In the genomic region with DNA sequence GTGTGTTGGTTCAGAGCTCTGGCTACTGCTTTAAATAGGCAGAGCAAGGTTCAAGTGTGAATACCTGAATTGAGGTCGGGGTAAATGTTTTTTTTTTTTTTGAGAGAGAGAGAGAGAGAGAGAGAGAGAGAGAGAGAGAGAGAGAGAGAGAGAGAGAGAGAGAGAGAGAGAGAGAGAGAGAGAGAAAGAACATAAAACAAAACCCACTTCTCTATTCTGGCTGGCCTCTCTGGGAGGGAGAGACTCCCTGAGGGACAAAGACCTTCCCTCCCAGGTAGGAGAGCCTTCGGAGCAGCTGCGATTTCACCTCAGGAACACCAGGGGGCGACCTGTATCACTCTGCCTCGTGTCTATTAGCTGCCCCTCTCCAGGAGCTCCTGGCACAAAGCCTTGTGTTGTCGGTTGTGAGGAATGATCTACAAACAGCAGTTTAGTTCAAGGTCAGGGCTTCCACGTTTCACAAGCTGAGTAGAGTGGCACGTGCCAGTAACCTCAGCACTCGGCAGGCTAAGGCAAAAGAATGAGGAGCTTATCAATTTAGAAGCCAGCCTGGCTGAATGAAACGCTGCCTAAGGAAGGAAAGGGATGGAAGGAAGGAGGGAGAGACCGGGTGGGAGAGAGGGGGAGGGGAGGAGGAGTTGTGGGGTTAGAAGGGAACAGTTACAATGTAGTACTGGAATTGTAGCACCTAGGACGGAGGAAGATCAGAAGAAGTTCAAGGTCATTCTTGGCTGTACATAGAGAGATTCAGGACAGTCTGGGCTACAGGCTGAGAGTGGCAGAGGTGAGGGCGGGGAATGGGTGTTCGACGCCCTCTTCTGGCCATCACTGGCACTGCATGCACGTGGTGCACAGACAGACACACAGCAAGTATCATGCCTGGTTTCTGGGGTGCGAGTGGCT, we compare ENCODE assay signal across 8 mouse cellular contexts. TPM values are rescaled to one million over a fixed set of nuclear protein-coding genes. Genes with fewer than 3 reads are reported as not detected.
DNase-seq lines count a peak whose midpoint lies in the region; ATAC-seq and TF ChIP-seq lines count a peak whose summit lies in the region.

No protein-coding gene starts in this region.

- ATAC-seq in heart, embryonic 12.5 days (ENCODE audit: insufficient number of reproducible peaks, low FRiP score) = peak; percentile 71
- peak; percentile 77 for ATAC-seq in kidney, embryonic 16.5 days (ENCODE audit: low FRiP score, low TSS enrichment)
- peak; percentile 76 for ATAC-seq in liver, embryonic 11.5 days (replicated peaks; ENCODE audit: low FRiP score)

- WGBS in heart, embryonic 12.5 days = 11% methylated on average over 17 of the region's 17 CpGs
- WGBS in kidney, embryonic 16.5 days = 11% methylated on average over 17 of the region's 17 CpGs
- WGBS in liver, embryonic 11.5 days = 11% methylated on average over 17 of the region's 17 CpGs

- TF ChIP-seq CTCF in embryonic fibroblast, embryonic 13.5 days (IDR thresholded peaks at IDR 0.05; ENCODE audit: borderline replicate concordance, insufficient read depth, low read length) = peak; percentile 90

- H3K4me2 ChIP-seq in heart, embryonic 12.5 days = peak overlapping the region; percentile 56
- peak overlapping the region; percentile 36 for H3K4me2 ChIP-seq in kidney, embryonic 16.5 days (replicated peaks; ENCODE audit: low read depth, low read length)
- H3K4me2 ChIP-seq in liver, embryonic 11.5 days = peak overlapping the region; percentile 61

- peak overlapping the region; percentile 40; the same call in 1 of the 2 replicates for H3K9ac ChIP-seq in heart, embryonic 12.5 days
- H3K9ac ChIP-seq in kidney, embryonic 16.5 days (replicated peaks; ENCODE audit: low read length) = peak overlapping the region; percentile 52
- H3K9ac ChIP-seq in liver, embryonic 11.5 days (ENCODE audit: low read depth, low read length) = peak overlapping the region; percentile 52; the same call in 1 of the 2 replicates

- no peak overlapping the region for H3K4me3 ChIP-seq in embryonic fibroblast, embryonic 13.5 days (ENCODE audit: insufficient read depth, low read length)
- H3K4me3 ChIP-seq in heart, embryonic 12.5 days = peak overlapping the region; percentile 22
- H3K4me3 ChIP-seq in kidney, embryonic 16.5 days (ENCODE audit: low read length) = peak overlapping the region; percentile 4; the same call in 1 of the 2 replicates
- peak overlapping the region; percentile 15; the same call in 1 of the 2 replicates for H3K4me3 ChIP-seq in liver, embryonic 11.5 days (ENCODE audit: low read depth, low read length)

- H3K9me3 ChIP-seq in heart, embryonic 12.5 days (replicated peaks) = 0 out of 2 replicates have a peak, but pooled peaks cover 1% of the 10 kb centered on the region
- no peaks in the 10 kb centered on the region for H3K9me3 ChIP-seq in kidney, embryonic 16.5 days (ENCODE audit: low read length)
- no peaks in the 10 kb centered on the region for H3K9me3 ChIP-seq in liver, embryonic 11.5 days (ENCODE audit: control insufficient read depth, low read length)

- H3K27ac ChIP-seq in embryonic fibroblast, embryonic 13.5 days (ENCODE audit: insufficient read depth, low read length) = no peak overlapping the region
- H3K27ac ChIP-seq in heart, embryonic 12.5 days (ENCODE audit: poor library complexity, severe bottlenecking) = peak overlapping the region; percentile 76
- peak overlapping the region; percentile 44 for H3K27ac ChIP-seq in kidney, embryonic 16.5 days (ENCODE audit: low read length)
- H3K27ac ChIP-seq in liver, embryonic 11.5 days (ENCODE audit: low read depth, low read length) = 0 out of 2 replicates have a peak overlapping the region, but pooled peaks have one; percentile 13

- TF ChIP-seq POLR2A in embryonic fibroblast, embryonic 13.5 days (IDR thresholded peaks at IDR 0.05; ENCODE audit: low read depth, low read length) = no peak

- no peaks in the 10 kb centered on the region for H3K27me3 ChIP-seq in heart, embryonic 12.5 days (replicated peaks)
- H3K27me3 ChIP-seq in kidney, embryonic 16.5 days (ENCODE audit: insufficient read depth, low read length) = no peaks in the 10 kb centered on the region
- H3K27me3 ChIP-seq in liver, embryonic 11.5 days (replicated peaks; ENCODE audit: control insufficient read depth, insufficient read depth, low read length) = no peaks in the 10 kb centered on the region
- no peaks in the 10 kb centered on the region for H3K27me3 ChIP-seq in splenic B cell, adult 2 months (ENCODE audit: control insufficient read depth, insufficient read depth, low read length, poor library complexity, severe bottlenecking)

- peak; percentile 85 for DNase-seq in CD4-positive, CD25-positive, alpha-beta regulatory T cell, adult 2 months (ENCODE audit: low read depth, low spot score)
- peak; percentile 85 for DNase-seq in brain, adult 2 months (ENCODE audit: low read depth, low spot score)
- peak; percentile 78 for DNase-seq in liver, embryonic 11.5 days (ENCODE audit: low spot score)
- peak; percentile 84 for DNase-seq in naive thymus-derived CD4-positive, alpha-beta T cell, adult 2 months (ENCODE audit: low read depth)
- DNase-seq in splenic B cell, adult 2 months (ENCODE audit: low read depth, low spot score) = peak; percentile 81

- H3K4me1 ChIP-seq in embryonic fibroblast, embryonic 13.5 days (ENCODE audit: control insufficient read depth, insufficient read depth, low read length) = no peaks in the 10 kb centered on the region
- H3K4me1 ChIP-seq in heart, embryonic 12.5 days (replicated peaks) = peaks cover 28% of the 10 kb centered on the region
- no peaks in the 10 kb centered on the region for H3K4me1 ChIP-seq in kidney, embryonic 16.5 days (ENCODE audit: insufficient read depth, low read length)
- peaks cover 4% of the 10 kb centered on the region for H3K4me1 ChIP-seq in liver, embryonic 11.5 days (replicated peaks; ENCODE audit: control insufficient read depth, insufficient read depth, low read length)

- no peaks in the 10 kb centered on the region for H3K36me3 ChIP-seq in heart, embryonic 12.5 days
- no peaks in the 10 kb centered on the region for H3K36me3 ChIP-seq in kidney, embryonic 16.5 days (ENCODE audit: insufficient read depth, low read length)
- no peaks in the 10 kb centered on the region for H3K36me3 ChIP-seq in liver, embryonic 11.5 days (ENCODE audit: control insufficient read depth, insufficient read depth, low read length)
- no peaks in the 10 kb centered on the region for H3K36me3 ChIP-seq in splenic B cell, adult 2 months (ENCODE audit: control insufficient read depth, insufficient read depth, low read length, poor library complexity, severe bottlenecking)

RNA-seq across cellular contexts. Expression of a gene that starts 12.9 kb away (rescaled TPM):
- polyA plus RNA-seq in embryonic fibroblast, embryonic 13.5 days (2011; ENCODE audit: insufficient read length, low read depth, missing spikeins) = not detected in 2 replicates
- polyA plus RNA-seq in heart, embryonic 12.5 days (2016; fragmentation: Nextera tagmentation; extraction: Ambion mirVana) = 3.4 and 3.8 TPM in 2 replicates
- 0.91 and 1.6 TPM in 2 replicates for polyA plus RNA-seq in kidney, embryonic 16.5 days (2015; fragmentation: Nextera tagmentation; extraction: Ambion mirVana)
- polyA plus RNA-seq in liver, embryonic 11.5 days (2014; fragmentation: Nextera tagmentation; extraction: Ambion mirVana) = 0.45 and 0.49 TPM in 2 replicates

RNA-seq across cellular contexts. Expression of a gene that starts 19.7 kb away (rescaled TPM):
- polyA plus RNA-seq in embryonic fibroblast, embryonic 13.5 days (2011; ENCODE audit: insufficient read length, low read depth, missing spikeins) = 49.1 and 85.1 TPM in 2 replicates
- 8.5 and 10.1 TPM in 2 replicates for polyA plus RNA-seq in heart, embryonic 12.5 days (2016; fragmentation: Nextera tagmentation; extraction: Ambion mirVana)
- 1.8 and 1.9 TPM in 2 replicates for polyA plus RNA-seq in kidney, embryonic 16.5 days (2015; fragmentation: Nextera tagmentation; extraction: Ambion mirVana)
- 13.9 and 18.1 TPM in 2 replicates for polyA plus RNA-seq in liver, embryonic 11.5 days (2014; fragmentation: Nextera tagmentation; extraction: Ambion mirVana)

RNA-seq across cellular contexts. Expression of a gene that starts 31.0 kb away (rescaled TPM):
- 59.0 and 79.2 TPM in 2 replicates for polyA plus RNA-seq in embryonic fibroblast, embryonic 13.5 days (2011; ENCODE audit: insufficient read length, low read depth, missing spikeins)
- polyA plus RNA-seq in heart, embryonic 12.5 days (2016; fragmentation: Nextera tagmentation; extraction: Ambion mirVana) = 65.3 and 68.9 TPM in 2 replicates
- polyA plus RNA-seq in kidney, embryonic 16.5 days (2015; fragmentation: Nextera tagmentation; extraction: Ambion mirVana) = 93.4 and 96.6 TPM in 2 replicates
- polyA plus RNA-seq in liver, embryonic 11.5 days (2014; fragmentation: Nextera tagmentation; extraction: Ambion mirVana) = 104 and 105 TPM in 2 replicates

RNA-seq across cellular contexts. Expression of a gene that starts 34.4 kb away (rescaled TPM):
- polyA plus RNA-seq in embryonic fibroblast, embryonic 13.5 days (2011; ENCODE audit: insufficient read length, low read depth, missing spikeins) = 15.0 and 20.3 TPM in 2 replicates
- polyA plus RNA-seq in heart, embryonic 12.5 days (2016; fragmentation: Nextera tagmentation; extraction: Ambion mirVana) = 11.5 TPM in 2 replicates
- 8.9 and 10.0 TPM in 2 replicates for polyA plus RNA-seq in kidney, embryonic 16.5 days (2015; fragmentation: Nextera tagmentation; extraction: Ambion mirVana)
- 8.5 and 9.8 TPM in 2 replicates for polyA plus RNA-seq in liver, embryonic 11.5 days (2014; fragmentation: Nextera tagmentation; extraction: Ambion mirVana)

RNA-seq across cellular contexts. Expression of a gene that starts 51.3 kb away (rescaled TPM):
- polyA plus RNA-seq in embryonic fibroblast, embryonic 13.5 days (2011; ENCODE audit: insufficient read length, low read depth, missing spikeins) = 9.7 and 17.6 TPM in 2 replicates
- 61.4 and 64.9 TPM in 2 replicates for polyA plus RNA-seq in heart, embryonic 12.5 days (2016; fragmentation: Nextera tagmentation; extraction: Ambion mirVana)
- polyA plus RNA-seq in kidney, embryonic 16.5 days (2015; fragmentation: Nextera tagmentation; extraction: Ambion mirVana) = 31.5 and 34.2 TPM in 2 replicates
- polyA plus RNA-seq in liver, embryonic 11.5 days (2014; fragmentation: Nextera tagmentation; extraction: Ambion mirVana) = 41.6 and 44.6 TPM in 2 replicates
